In genomic region chr8:91991542-91992452, GRCm38 (mm10) we compare ENCODE assay signal across 7 mouse cellular contexts.
DNase-seq lines count a peak whose midpoint lies in the region; ATAC-seq lines count a peak whose summit lies in the region.

No protein-coding gene starts in this region.

- H3K27ac ChIP-seq in embryonic facial prominence, embryonic 13.5 days: no peak overlapping the region

- H3K36me3 ChIP-seq in embryonic facial prominence, embryonic 13.5 days: no peaks in the 10 kb centered on the region

- WGBS in embryonic facial prominence, embryonic 13.5 days: 25% methylated on average over 25 of the region's 25 CpGs

- H3K4me3 ChIP-seq in embryonic facial prominence, embryonic 13.5 days: peak overlapping the region; percentile 16; the same call in 1 of the 2 replicates

- peaks cover 56% of the 10 kb centered on the region for H3K27me3 ChIP-seq in embryonic facial prominence, embryonic 13.5 days

- no peaks in the 10 kb centered on the region for H3K9me3 ChIP-seq in embryonic facial prominence, embryonic 13.5 days

- no peak for ATAC-seq in embryonic facial prominence, embryonic 13.5 days (ENCODE audit: insufficient number of reproducible peaks, insufficient read depth, low FRiP score, low TSS enrichment, low read depth)
- peak; percentile 45 for ATAC-seq in megakaryocyte-erythroid progenitor cell, adult 5-6 weeks (replicated peaks; ENCODE audit: low FRiP score, low TSS enrichment, poor library complexity, severe bottlenecking)

- H3K9ac ChIP-seq in embryonic facial prominence, embryonic 13.5 days: no peak overlapping the region

- peak overlapping the region; percentile 52 for H3K4me2 ChIP-seq in embryonic facial prominence, embryonic 13.5 days

- H3K4me1 ChIP-seq in embryonic facial prominence, embryonic 13.5 days: peaks cover 47% of the 10 kb centered on the region

- peak; percentile 61 for DNase-seq in embryo, embryonic 10.5 days (ENCODE audit: low spot score)
- DNase-seq in heart, postnatal 4 days: peak; percentile 37
- DNase-seq in spleen, postnatal 36 days (ENCODE audit: low spot score in 2 of 2): no peak
- DNase-seq in urinary bladder, postnatal 10 days (ENCODE audit: low spot score): no peak
- DNase-seq in lung, postnatal 36 days: no peak

Comparison
In these comparisons a context has a peak if more than half of its experiments do, and no peak if none do; other contexts are left out.
1. DNase-seq: peak in embryo, embryonic 10.5 days (single experiment) and heart, postnatal 4 days (single experiment); none in spleen, postnatal 36 days (0 of 2), urinary bladder, postnatal 10 days (single experiment) and lung, postnatal 36 days (single experiment).